Mouse (Mus musculus) v-Abl transformed pro-B cells (cell line): ENCODE measurements around the gene Cdkn2c.

Experiments used
- in situ Hi-C, 2 experiments: fragments of 400-800 bp; cut with MboI; formaldehyde crosslinking; loops; one replicate each; pipeline ENCODE4 v1.15.1; 2025; ENCODE audit not compliant: unreplicated experiment in 2 of 2

Cdkn2c gene

GRCm38 (mm10) chr4:109666461-109667269, at the start of gene Cdkn2c:
Cdkn2c (minus strand) TSS chr4:109667189.
- in situ Hi-C loops = loop anchor here in 1 of 2 experiments (5.0 to 25.0 kb wide), 2 partner anchors 66 to 1354 kb away; partner anchors contain the start of gene Zyg11b

DNA sequence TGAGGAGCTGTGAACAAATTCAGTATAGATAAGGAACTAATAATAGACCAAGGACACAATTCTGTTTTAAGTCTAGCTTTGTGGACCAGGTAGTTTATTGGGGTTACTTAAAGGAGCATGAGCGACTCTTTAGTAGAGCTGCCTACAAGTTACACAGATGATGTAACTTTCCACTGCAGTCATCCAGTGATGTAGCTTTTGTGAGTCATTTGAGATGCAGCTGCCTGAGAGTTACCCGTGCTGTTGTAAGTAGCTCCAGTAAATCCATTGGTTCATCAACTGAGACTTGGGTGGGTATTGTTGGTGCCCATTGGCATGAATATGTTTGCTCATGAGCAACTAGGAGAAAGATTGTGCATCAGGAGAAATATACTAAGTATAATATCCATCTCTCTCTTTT, 38.4 kb upstream of the Cdkn2c start:
- in situ Hi-C loops = loop anchor here (5.0 to 25.0 kb wide), 3 partner anchors 128 to 268 kb away; no protein-coding TSS in a partner anchor

GRCm38 (mm10) chr4:109703568-109703967, 36.6 kb upstream of the Cdkn2c start:
- in situ Hi-C loops = loop anchor here (5.0 to 25.0 kb wide), 3 partner anchors 126 to 266 kb away; no protein-coding TSS in a partner anchor

DNA sequence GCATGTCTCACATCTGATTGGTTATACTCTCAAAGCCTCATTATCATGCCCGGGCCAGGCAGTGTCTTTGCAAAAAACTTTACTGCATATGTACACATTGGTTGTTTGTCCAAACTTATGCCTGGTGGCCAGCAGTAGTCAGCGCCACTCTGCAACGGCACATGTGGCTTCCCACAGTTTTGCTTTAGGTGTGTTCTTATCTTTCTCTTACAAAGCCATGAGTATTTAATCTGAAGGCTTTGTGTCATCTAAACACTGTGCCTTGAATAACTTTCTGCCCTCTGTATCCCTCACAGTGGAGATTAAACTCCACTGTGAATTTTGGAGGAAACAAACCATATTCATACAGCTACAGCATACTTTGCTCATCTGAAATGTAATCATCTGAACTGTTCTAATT, 33.7 kb upstream of the Cdkn2c start:
- in situ Hi-C loops = loop anchor here (5.0 to 25.0 kb wide), 3 partner anchors 123 to 263 kb away; no protein-coding TSS in a partner anchor

DNA sequence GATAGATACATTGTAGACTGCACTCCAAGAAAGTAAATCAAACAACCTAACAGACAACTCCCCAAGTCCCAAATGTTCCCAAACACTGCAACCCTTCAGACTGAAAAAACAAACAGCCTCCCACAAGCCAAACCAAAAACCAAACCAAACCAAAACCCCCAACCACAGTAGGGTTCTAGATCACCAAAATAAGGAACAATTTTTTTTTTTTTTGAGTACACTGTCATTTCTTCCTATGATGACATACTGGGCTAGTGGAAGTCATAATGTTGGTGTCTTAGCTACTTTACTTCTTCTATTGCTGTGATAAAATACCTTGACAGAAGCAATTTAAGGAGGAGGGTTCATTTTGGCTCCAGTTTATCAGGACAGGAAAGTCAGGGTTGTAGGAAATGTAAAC, 25.7 kb upstream of the Cdkn2c start:
- in situ Hi-C loops = no loop called here

GRCm38 (mm10) chr4:109683561-109683960, 16.6 kb upstream of the Cdkn2c start:
- in situ Hi-C loops = no loop called here

- in situ Hi-C loops = no loop called here
Observed at GRCm38 (mm10) chr4:109677221-109677620, 10.2 kb upstream of the Cdkn2c start.

- in situ Hi-C loops = no loop called here
Observed at GRCm38 (mm10) chr4:109676218-109677215, 9.5 kb upstream of the Cdkn2c start, which contains the start of gene Faf1. Faf1 (plus strand) TSS chr4:109676588.

DNA sequence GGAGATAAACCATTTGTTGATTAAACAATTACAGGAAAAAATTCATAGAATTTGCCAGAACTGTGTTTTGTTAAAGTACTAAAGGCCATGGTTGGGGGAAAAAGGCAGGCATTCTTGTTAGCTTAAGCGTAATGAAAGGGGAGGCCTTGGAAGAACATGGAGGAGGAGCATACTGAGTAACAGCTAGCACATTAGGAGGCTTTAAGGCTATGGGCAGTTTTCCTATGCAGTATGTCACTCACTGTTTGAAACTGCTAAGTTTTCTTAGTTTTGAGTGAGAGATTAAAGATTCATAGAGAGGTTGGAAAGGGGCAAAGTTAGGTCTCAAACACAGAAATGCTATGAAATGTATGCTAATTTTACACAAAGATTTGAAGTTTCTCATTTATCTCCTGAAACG, 7.1 kb upstream of the Cdkn2c start:
- in situ Hi-C loops = loop anchor here in 1 of 2 experiments (25.0 kb wide), 1 partner anchor 1362 kb away; the partner anchor contains the start of gene Zyg11b

DNA sequence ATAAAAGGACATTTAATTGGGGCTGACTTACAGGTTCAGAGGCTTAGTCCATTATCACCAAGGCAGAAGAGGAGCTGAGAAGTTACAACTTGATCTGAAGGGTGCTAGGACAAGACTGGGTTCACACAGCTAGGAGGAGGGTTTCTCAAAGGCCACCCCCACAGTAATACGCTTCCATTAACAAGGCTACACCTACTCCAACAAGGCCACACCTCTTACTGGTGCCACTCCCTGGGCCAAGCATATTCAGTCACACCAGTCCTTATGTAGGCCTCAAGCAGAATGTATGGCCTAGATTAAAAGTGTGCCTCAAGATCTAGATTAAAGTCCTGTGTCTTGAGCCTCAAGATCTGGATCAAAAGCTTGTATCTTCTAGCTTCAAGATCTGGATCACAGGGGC, 5.0 kb upstream of the Cdkn2c start:
- in situ Hi-C loops = loop anchor here in 1 of 2 experiments (25.0 kb wide), 1 partner anchor 1360 kb away; the partner anchor contains the start of gene Zyg11b

DNA sequence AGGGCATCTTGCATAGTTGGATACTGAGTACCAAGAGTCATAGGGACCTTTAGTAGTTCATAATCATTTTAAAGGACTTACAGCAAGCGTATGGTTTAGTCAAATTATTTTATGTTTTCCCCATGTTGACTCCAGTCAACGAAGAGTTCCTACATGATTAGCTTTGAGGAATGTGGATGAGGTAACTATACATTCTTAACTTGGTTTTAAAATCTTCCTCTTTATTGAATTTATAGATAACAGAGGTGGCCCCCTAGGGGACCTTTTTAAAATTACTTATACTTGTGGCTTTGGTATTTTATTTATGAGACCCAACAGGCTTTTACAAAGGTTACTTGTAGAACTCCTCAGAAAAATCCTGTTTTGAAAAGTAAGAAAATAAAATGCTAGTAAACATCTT, 3.2 kb upstream of the Cdkn2c start:
- in situ Hi-C loops = loop anchor here in 1 of 2 experiments (25.0 kb wide), 1 partner anchor 1358 kb away; the partner anchor contains the start of gene Zyg11b

GRCm38 (mm10) chr4:109667518-109667917, 529 bp upstream of the Cdkn2c start:
- in situ Hi-C loops = loop anchor here in 1 of 2 experiments (5.0 to 25.0 kb wide), 2 partner anchors 65 to 1355 kb away; partner anchors contain the start of gene Zyg11b

- in situ Hi-C loops = loop anchor here in 1 of 2 experiments (5.0 to 25.0 kb wide), 2 partner anchors 66 to 1354 kb away; partner anchors contain the start of gene Zyg11b
Observed at GRCm38 (mm10) chr4:109665982-109666460, 968 bp downstream of the Cdkn2c start.

DNA sequence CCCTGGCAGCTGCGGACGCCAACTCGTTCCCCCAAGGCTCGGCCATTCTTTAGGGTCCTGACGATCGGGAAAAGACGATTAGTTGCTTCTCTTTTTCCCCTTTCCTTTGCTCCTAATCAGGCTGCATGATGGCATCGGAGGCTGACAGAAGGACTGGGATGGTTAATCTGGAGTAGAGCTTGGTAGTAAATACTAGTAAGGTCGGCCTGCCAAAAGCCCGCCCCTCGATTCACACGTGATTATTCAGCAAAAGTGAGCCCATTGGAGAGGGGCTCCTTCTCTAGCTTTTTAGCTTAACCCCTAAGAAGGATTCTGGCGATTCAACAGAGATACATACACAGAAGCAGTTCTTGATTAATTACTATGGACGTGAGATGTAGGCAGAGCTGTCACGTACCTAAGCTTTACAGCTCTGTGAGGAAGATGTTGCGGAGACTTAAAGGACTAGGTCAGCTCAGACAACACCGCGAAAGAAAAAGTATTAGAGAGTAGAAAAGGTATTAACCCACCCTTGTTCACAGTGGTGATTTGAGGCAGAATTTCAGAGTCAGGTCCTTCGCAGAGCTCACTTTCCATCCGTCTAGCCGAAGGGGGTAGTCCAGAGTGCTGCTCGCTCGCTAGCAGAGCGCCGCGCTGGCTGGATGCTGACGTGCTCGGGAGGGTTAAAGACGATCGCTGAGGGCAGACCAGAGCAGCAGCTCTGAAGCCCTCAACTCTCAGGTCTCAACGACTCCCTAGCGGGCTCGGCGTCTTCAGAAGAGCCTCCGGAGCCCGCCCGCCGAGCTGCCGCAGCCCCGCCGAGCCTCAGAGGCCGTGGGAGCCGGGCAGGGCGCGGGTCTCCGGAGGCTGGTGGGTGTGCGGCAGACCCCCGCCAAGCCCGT, 1.6 kb downstream of the Cdkn2c start:
- in situ Hi-C loops = loop anchor here in 1 of 2 experiments (5.0 to 25.0 kb wide), 2 partner anchors 67 to 1353 kb away; partner anchors contain the start of gene Zyg11b

DNA sequence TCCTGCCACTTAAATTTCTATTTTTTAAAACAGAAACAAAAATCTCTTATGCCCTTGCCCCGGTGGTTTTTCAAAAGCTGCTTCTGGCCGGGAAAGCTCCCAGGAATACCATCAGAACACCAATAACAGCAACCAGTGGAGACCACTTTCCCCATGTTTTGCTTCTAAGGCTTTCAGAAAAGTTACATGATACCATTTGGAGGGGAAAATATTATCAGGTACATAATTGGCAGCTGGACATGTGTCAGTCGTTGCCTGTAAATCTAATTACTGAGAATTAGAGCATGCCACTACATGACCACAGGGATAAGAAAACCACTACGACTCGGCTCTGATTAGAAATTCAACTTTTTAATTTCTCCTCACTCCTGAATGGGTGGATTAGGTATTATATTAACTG, 2.9 kb downstream of the Cdkn2c start:
- in situ Hi-C loops = loop anchor here in 1 of 2 experiments (25.0 kb wide), 1 partner anchor 1352 kb away; the partner anchor contains the start of gene Zyg11b

DNA sequence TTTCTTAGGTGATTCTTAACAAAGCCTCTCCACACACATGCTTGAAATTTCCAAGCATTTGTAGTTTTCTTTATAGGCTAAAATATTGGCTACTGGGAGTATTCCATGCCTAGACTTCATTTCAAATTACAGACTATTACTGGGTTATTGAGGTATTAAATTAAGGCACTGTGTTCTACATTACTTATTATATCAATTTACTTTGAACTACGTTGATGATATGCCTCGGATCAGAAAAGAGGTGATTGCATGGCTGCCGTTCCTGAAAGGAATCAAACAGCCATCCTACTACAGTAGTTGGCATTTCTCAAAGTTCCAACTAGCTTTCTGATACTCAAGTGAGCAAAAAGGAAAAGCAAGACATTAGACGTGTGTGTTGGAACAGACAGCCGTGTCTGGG, 4.7 kb downstream of the Cdkn2c start:
- in situ Hi-C loops = loop anchor here in 1 of 2 experiments (25.0 kb wide), 1 partner anchor 1350 kb away; the partner anchor contains the start of gene Zyg11b

GRCm38 (mm10) chr4:109661183-109661582, 5.8 kb downstream of the Cdkn2c start:
- in situ Hi-C loops = loop anchor here in 1 of 2 experiments (25.0 kb wide), 1 partner anchor 1349 kb away; the partner anchor contains the start of gene Zyg11b

DNA sequence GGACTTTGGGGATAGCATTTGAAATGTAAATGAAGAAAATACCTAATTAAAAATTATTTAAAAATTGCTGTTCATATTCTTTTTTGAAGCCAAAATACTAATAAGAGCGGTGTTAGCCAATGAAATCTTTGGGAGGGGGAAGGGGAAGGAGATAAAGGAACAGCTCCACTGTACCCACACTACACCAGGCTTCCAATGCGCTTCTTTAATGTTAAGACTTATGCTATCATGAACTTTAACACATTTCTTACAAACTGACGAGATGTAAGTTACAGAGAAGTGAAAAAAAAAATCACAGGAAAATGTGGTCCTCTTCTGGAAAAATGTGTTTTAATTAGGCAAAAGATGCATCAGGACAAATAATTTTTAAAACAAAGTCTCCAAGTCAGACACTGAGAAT, 6.4 kb downstream of the Cdkn2c start:
- in situ Hi-C loops = loop anchor here in 1 of 2 experiments (25.0 kb wide), 1 partner anchor 1348 kb away; the partner anchor contains the start of gene Zyg11b
